Comparison of ENCODE assay signal across 18 mouse cellular contexts in the genomic region with DNA sequence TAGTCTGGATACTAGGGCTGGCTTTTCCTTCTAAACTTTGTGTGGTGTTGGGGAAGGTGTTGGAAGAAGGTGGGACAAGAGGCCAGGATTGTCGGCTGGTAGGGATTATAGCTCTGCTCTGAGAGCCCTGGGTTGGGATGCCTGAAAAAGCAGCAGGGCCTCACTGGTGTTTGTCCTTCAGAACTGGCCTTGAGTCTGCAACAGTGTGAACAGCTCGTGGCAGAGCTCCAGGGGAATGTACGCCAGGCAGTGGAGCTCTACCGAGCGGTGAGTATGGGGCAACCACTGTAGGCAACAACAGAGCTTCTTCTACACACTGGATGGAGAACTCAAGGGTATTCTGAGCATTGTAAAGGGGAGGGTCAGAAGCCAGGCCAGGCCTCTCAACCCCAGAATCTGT. TPM values are rescaled to one million over a fixed set of nuclear protein-coding genes. Genes with fewer than 3 reads are reported as not detected.
A peak's percentile ranks its signal among the peaks of the same experiment; 100 is the strongest.
DNase-seq lines count a peak whose midpoint lies in the region; ATAC-seq and TF ChIP-seq lines count a peak whose summit lies in the region.
"Had no signal": no experiment of that assay in that cellular context is flagged by ENCODE, and none has a peak within 500 bp of the region (broad histone marks: within the 10 kb centered on the region; RNA-seq: fewer than 3 reads in every experiment).

No protein-coding gene starts in this region.

- DNase-seq in midbrain, embryonic 14.5 days, result no peak
- no peak for DNase-seq in midbrain, embryonic 10.5 days (ENCODE audit: low spot score)
- peak; percentile 91 to 92 for DNase-seq in adrenal gland, postnatal 36 days
- no peak for DNase-seq in cerebellum, postnatal 10 days
- no peak for DNase-seq in kidney, postnatal 10 days
- DNase-seq: cerebellum, postnatal 14 days; gastrocnemius, postnatal 25 days; kidney, adult 18-20 months; lung, postnatal 14 days; thymus, adult 2 months had no signal

- no peak for TF ChIP-seq CTCF in testis, adult 2 months (IDR thresholded peaks at IDR 0.05; ENCODE audit: control insufficient read depth, insufficient read depth, insufficient replicate concordance, low read depth, low read length)

- WGBS in midbrain, embryonic 14.5 days, result 93% methylated on average over 5 of the region's 5 CpGs
- 90% methylated on average over 5 of the region's 5 CpGs for WGBS in midbrain, embryonic 10.5 days
- 46% methylated on average over 5 of the region's 5 CpGs for WGBS in heart, embryonic 15.5 days
- WGBS in forebrain, embryonic 15.5 days, result 87% methylated on average over 5 of the region's 5 CpGs

- peaks cover 65% of the 10 kb centered on the region for H3K36me3 ChIP-seq in midbrain, embryonic 14.5 days (ENCODE audit: control insufficient read depth, insufficient read depth, low read length)
- H3K36me3 ChIP-seq in midbrain, embryonic 10.5 days, result peaks cover 69% of the 10 kb centered on the region
- peaks cover 28% of the 10 kb centered on the region for H3K36me3 ChIP-seq in heart, embryonic 15.5 days
- no peaks in the 10 kb centered on the region; the same call in 1 of the 2 replicates for H3K36me3 ChIP-seq in testis, adult 2 months (ENCODE audit: control insufficient read depth, insufficient read depth, low read length)
- peaks cover 49% of the 10 kb centered on the region for H3K36me3 ChIP-seq in forebrain, embryonic 15.5 days

- H3K4me2 ChIP-seq in midbrain, embryonic 14.5 days (ENCODE audit: low read length), result no peak overlapping the region
- H3K4me2 ChIP-seq in heart, embryonic 15.5 days, result no peak overlapping the region
- H3K4me2 ChIP-seq in forebrain, embryonic 15.5 days (replicated peaks), result no peak overlapping the region
- H3K4me2 ChIP-seq: hindbrain, embryonic 15.5 days; limb, embryonic 13.5 days; liver, embryonic 15.5 days; midbrain, embryonic 12.5 days had no signal

- H3K4me1 ChIP-seq in midbrain, embryonic 14.5 days (ENCODE audit: control insufficient read depth, insufficient read depth, low read length), result peaks cover 15% of the 10 kb centered on the region
- peaks cover 16% of the 10 kb centered on the region for H3K4me1 ChIP-seq in midbrain, embryonic 10.5 days
- peaks cover 32% of the 10 kb centered on the region for H3K4me1 ChIP-seq in heart, embryonic 15.5 days (replicated peaks)
- peaks cover 17% of the 10 kb centered on the region for H3K4me1 ChIP-seq in testis, adult 2 months (ENCODE audit: control insufficient read depth, insufficient read depth, low read length)
- H3K4me1 ChIP-seq in forebrain, embryonic 15.5 days, result peaks cover 18% of the 10 kb centered on the region

- H3K9ac ChIP-seq in midbrain, embryonic 14.5 days (replicated peaks; ENCODE audit: low read length), result no peak overlapping the region
- H3K9ac ChIP-seq in heart, embryonic 15.5 days, result no peak overlapping the region
- H3K9ac ChIP-seq in forebrain, embryonic 15.5 days (replicated peaks), result no peak overlapping the region
- H3K9ac ChIP-seq: hindbrain, embryonic 15.5 days; limb, embryonic 13.5 days; liver, embryonic 15.5 days; midbrain, embryonic 12.5 days had no signal

- no peak for TF ChIP-seq POLR2A in testis, adult 2 months (IDR thresholded peaks at IDR 0.05; ENCODE audit: control insufficient read depth, low read depth, low read length)

- no peak overlapping the region for H3K4me3 ChIP-seq in midbrain, embryonic 14.5 days (replicated peaks; ENCODE audit: low read depth, low read length)
- no peak overlapping the region for H3K4me3 ChIP-seq in midbrain, embryonic 10.5 days
- H3K4me3 ChIP-seq in heart, embryonic 15.5 days, result no peak overlapping the region
- H3K4me3 ChIP-seq in testis, adult 2 months (ENCODE audit: control insufficient read depth, low read depth, low read length), result no peak overlapping the region
- H3K4me3 ChIP-seq in forebrain, embryonic 15.5 days, result no peak overlapping the region
- H3K4me3 ChIP-seq: hindbrain, embryonic 15.5 days; layer of hippocampus, adult 2 months; limb, embryonic 13.5 days; liver, embryonic 15.5 days; midbrain, embryonic 12.5 days had no signal

- no peak for ATAC-seq in midbrain, embryonic 14.5 days (ENCODE audit: low FRiP score, low TSS enrichment)
- ATAC-seq in heart, embryonic 15.5 days (replicated peaks; ENCODE audit: insufficient number of reproducible peaks, insufficient read depth, low FRiP score, low read depth), result peak; percentile 65; the same call in 1 of the 2 replicates
- no peak for ATAC-seq in forebrain, embryonic 15.5 days (replicated peaks)

- 0 out of 2 replicates have a peak overlapping the region, but pooled peaks have one; percentile 32 for H3K27ac ChIP-seq in midbrain, embryonic 14.5 days (replicated peaks; ENCODE audit: low read depth, low read length)
- H3K27ac ChIP-seq in midbrain, embryonic 10.5 days (replicated peaks), result no peak overlapping the region
- H3K27ac ChIP-seq in heart, embryonic 15.5 days, result peak overlapping the region; percentile 88
- H3K27ac ChIP-seq in testis, adult 2 months (ENCODE audit: control insufficient read depth, insufficient read depth, low read depth, low read length), result peak overlapping the region; percentile 74
- H3K27ac ChIP-seq in forebrain, embryonic 15.5 days (replicated peaks), result no peak overlapping the region
- H3K27ac ChIP-seq: hindbrain, embryonic 15.5 days; layer of hippocampus, adult 2 months; limb, embryonic 13.5 days; liver, embryonic 15.5 days; midbrain, embryonic 12.5 days had no signal

- H3K27me3 ChIP-seq in midbrain, embryonic 14.5 days (ENCODE audit: control insufficient read depth, insufficient read depth, low read length), result no peaks in the 10 kb centered on the region
- no peaks in the 10 kb centered on the region for H3K27me3 ChIP-seq in midbrain, embryonic 10.5 days (ENCODE audit: low read depth, poor library complexity, severe bottlenecking)
- H3K27me3 ChIP-seq in heart, embryonic 15.5 days, result no peaks in the 10 kb centered on the region
- H3K27me3 ChIP-seq in testis, adult 2 months (ENCODE audit: control insufficient read depth, insufficient read depth, low read length), result no peaks in the 10 kb centered on the region
- H3K27me3 ChIP-seq in forebrain, embryonic 15.5 days, result no peaks in the 10 kb centered on the region
- H3K27me3 ChIP-seq: hindbrain, embryonic 15.5 days; limb, embryonic 13.5 days; liver, embryonic 15.5 days; midbrain, embryonic 12.5 days had no signal

- no peaks in the 10 kb centered on the region for H3K9me3 ChIP-seq in midbrain, embryonic 14.5 days (ENCODE audit: control insufficient read depth, low read length)
- no peaks in the 10 kb centered on the region for H3K9me3 ChIP-seq in midbrain, embryonic 10.5 days (replicated peaks)
- H3K9me3 ChIP-seq in heart, embryonic 15.5 days (replicated peaks), result no peaks in the 10 kb centered on the region
- H3K9me3 ChIP-seq in forebrain, embryonic 15.5 days, result no peaks in the 10 kb centered on the region
- H3K9me3 ChIP-seq: hindbrain, embryonic 15.5 days; limb, embryonic 13.5 days; liver, embryonic 15.5 days; midbrain, embryonic 12.5 days had no signal

RNA-seq across cellular contexts. Expression of gene Jmjd7, which starts 2.9 kb away (rescaled TPM):
- 16.7 and 18.7 TPM in 2 replicates for polyA plus RNA-seq in midbrain, embryonic 14.5 days (2014; fragmentation: Nextera tagmentation; extraction: Ambion mirVana)
- polyA plus RNA-seq in midbrain, embryonic 10.5 days (2016; fragmentation: Nextera tagmentation; extraction: Ambion mirVana), result 21.2 and 27.5 TPM in 2 replicates
- 1 to 10 TPM; 7.1 to 9.1 TPM for total RNA-seq in adrenal gland, postnatal 36 days (2021)
- polyA plus RNA-seq in heart, embryonic 15.5 days (2015; fragmentation: Nextera tagmentation; extraction: Ambion mirVana), result 12.3 and 16.6 TPM in 2 replicates
- 6.4 and 7.3 TPM in 2 replicates for polyA plus RNA-seq in testis, adult 2 months (2012; rRNA removed)
- polyA plus RNA-seq in forebrain, embryonic 15.5 days (2015; fragmentation: Nextera tagmentation; extraction: Ambion mirVana), result 19.1 and 19.6 TPM in 2 replicates

RNA-seq across cellular contexts. Expression of gene Gm28042, which starts 3.0 kb away (rescaled TPM):
- polyA plus RNA-seq in midbrain, embryonic 14.5 days (2014; fragmentation: Nextera tagmentation; extraction: Ambion mirVana), result 4.0 and 5.2 TPM in 2 replicates
- polyA plus RNA-seq in midbrain, embryonic 10.5 days (2016; fragmentation: Nextera tagmentation; extraction: Ambion mirVana), result 5.2 and 6.8 TPM in 2 replicates
- total RNA-seq in adrenal gland, postnatal 36 days (2021), result under 1 TPM; 0.72 to 0.89 TPM
- 3.1 and 4.1 TPM in 2 replicates for polyA plus RNA-seq in heart, embryonic 15.5 days (2015; fragmentation: Nextera tagmentation; extraction: Ambion mirVana)
- 3.1 and 3.7 TPM in 2 replicates for polyA plus RNA-seq in testis, adult 2 months (2012; rRNA removed)
- 5.0 and 5.1 TPM in 2 replicates for polyA plus RNA-seq in forebrain, embryonic 15.5 days (2015; fragmentation: Nextera tagmentation; extraction: Ambion mirVana)

RNA-seq across cellular contexts. Expression of gene Pla2g4b, which starts 8.9 kb away (rescaled TPM):
- 2.6 and 4.0 TPM in 2 replicates for polyA plus RNA-seq in midbrain, embryonic 14.5 days (2014; fragmentation: Nextera tagmentation; extraction: Ambion mirVana)
- 2.4 and 2.8 TPM in 2 replicates for polyA plus RNA-seq in midbrain, embryonic 10.5 days (2016; fragmentation: Nextera tagmentation; extraction: Ambion mirVana)
- 1 to 10 TPM; 1.9 to 2.3 TPM for total RNA-seq in adrenal gland, postnatal 36 days (2021)
- 0.90 and 1.3 TPM in 2 replicates for polyA plus RNA-seq in heart, embryonic 15.5 days (2015; fragmentation: Nextera tagmentation; extraction: Ambion mirVana)
- 2.7 and 4.1 TPM in 2 replicates for polyA plus RNA-seq in testis, adult 2 months (2012; rRNA removed)
- polyA plus RNA-seq in forebrain, embryonic 15.5 days (2015; fragmentation: Nextera tagmentation; extraction: Ambion mirVana), result 2.0 and 2.3 TPM in 2 replicates

RNA-seq across cellular contexts. Expression of gene Mapkbp1, which starts 51.8 kb away (rescaled TPM):
- polyA plus RNA-seq in midbrain, embryonic 14.5 days (2014; fragmentation: Nextera tagmentation; extraction: Ambion mirVana), result 7.2 and 8.1 TPM in 2 replicates
- 3.3 and 4.4 TPM in 2 replicates for polyA plus RNA-seq in midbrain, embryonic 10.5 days (2016; fragmentation: Nextera tagmentation; extraction: Ambion mirVana)
- 10 to 100 TPM; 14.7 to 14.8 TPM for total RNA-seq in adrenal gland, postnatal 36 days (2021)
- polyA plus RNA-seq in heart, embryonic 15.5 days (2015; fragmentation: Nextera tagmentation; extraction: Ambion mirVana), result 1.8 and 3.0 TPM in 2 replicates
- 53.2 and 66.1 TPM in 2 replicates for polyA plus RNA-seq in testis, adult 2 months (2012; rRNA removed)
- 5.4 and 5.5 TPM in 2 replicates for polyA plus RNA-seq in forebrain, embryonic 15.5 days (2015; fragmentation: Nextera tagmentation; extraction: Ambion mirVana)

Comparison
In these comparisons a context has a peak if more than half of its experiments do, and no peak if none do; other contexts are left out.
1. H3K27ac ChIP-seq: peak in midbrain, embryonic 14.5 days (single experiment), heart, embryonic 15.5 days (single experiment) and testis, adult 2 months (single experiment); none in midbrain, embryonic 10.5 days (single experiment) and forebrain, embryonic 15.5 days (single experiment).
2. DNase-seq: peak in adrenal gland, postnatal 36 days (2 of 2); none in midbrain, embryonic 14.5 days (single experiment), midbrain, embryonic 10.5 days (single experiment), cerebellum, postnatal 10 days (0 of 2) and kidney, postnatal 10 days (single experiment).